Mouse (Mus musculus): ENCODE measurements at regions not wholly inside any gene's neighbourhood (a gene's known extent, or its start where the extent isn't known, plus 50 kb on each side); places are given as distances from the start of the nearest gene placed in this dataset.

GRCm38 (mm10) chr11:112979413-112979812 lies 197.4 kb downstream of the Sox9 start:
- no peak for DNase-seq (ENCODE audit: low read depth)

- no peak for DNase-seq (ENCODE audit: low read depth)
Observed at GRCm38 (mm10) chr11:112982165-112982801, 200.3 kb downstream of the Sox9 start.

- DNase-seq (ENCODE audit: low read depth), result no peak
Observed at GRCm38 (mm10) chr11:112982802-112983591, 201.0 kb downstream of the Sox9 start.

- DNase-seq (ENCODE audit: low read depth), result no peak
Observed at GRCm38 (mm10) chr11:112986029-112986573, 204.1 kb downstream of the Sox9 start.

- DNase-seq (ENCODE audit: low read depth), result no peak
Observed at GRCm38 (mm10) chr11:112987782-112988181, 205.8 kb downstream of the Sox9 start.

GRCm38 (mm10) chr11:112988900-112989299 lies 206.9 kb downstream of the Sox9 start:
- DNase-seq (ENCODE audit: low read depth), result no peak

GRCm38 (mm10) chr11:112989981-112990512 lies 208.0 kb downstream of the Sox9 start:
- no peak for DNase-seq (ENCODE audit: low read depth)

GRCm38 (mm10) chr11:112990751-112991150 lies 208.7 kb downstream of the Sox9 start:
- no peak for DNase-seq (ENCODE audit: low read depth)

- DNase-seq (ENCODE audit: low read depth), result no peak
Observed at GRCm38 (mm10) chr11:112991862-112992261, 209.8 kb downstream of the Sox9 start.

- no peak for DNase-seq (ENCODE audit: low read depth)
Observed at GRCm38 (mm10) chr11:112998777-112999583, 217.0 kb downstream of the Sox9 start.

- DNase-seq (ENCODE audit: low read depth), result no peak
Observed at GRCm38 (mm10) chr11:113001071-113001470, 219.0 kb downstream of the Sox9 start.

- DNase-seq (ENCODE audit: low read depth), result no peak
Observed at GRCm38 (mm10) chr11:113005895-113006294, 223.9 kb downstream of the Sox9 start.

- DNase-seq (ENCODE audit: low read depth), result peak; percentile 76
Observed at GRCm38 (mm10) chr11:113008521-113008920, 226.5 kb downstream of the Sox9 start.

- DNase-seq (ENCODE audit: low read depth), result no peak
Observed at GRCm38 (mm10) chr11:113009376-113009775, 227.4 kb downstream of the Sox9 start.

GRCm38 (mm10) chr11:113010906-113011305 lies 228.9 kb downstream of the Sox9 start:
- DNase-seq (ENCODE audit: low read depth), result peak; percentile 36

GRCm38 (mm10) chr11:113014186-113015010 lies 232.4 kb downstream of the Sox9 start:
- peak; percentile 35 for DNase-seq (ENCODE audit: low read depth)

GRCm38 (mm10) chr11:113015686-113016304 lies 233.8 kb downstream of the Sox9 start:
- DNase-seq (ENCODE audit: low read depth), result peak; percentile 47

- no peak for DNase-seq (ENCODE audit: low read depth)
Observed at GRCm38 (mm10) chr11:113016801-113017715, 235.0 kb downstream of the Sox9 start.

- DNase-seq (ENCODE audit: low read depth), result no peak
Observed at GRCm38 (mm10) chr11:113021533-113021932, 239.5 kb downstream of the Sox9 start.

- peak; percentile 89 for DNase-seq (ENCODE audit: low read depth)
Observed at GRCm38 (mm10) chr11:113026994-113027393, 245.0 kb downstream of the Sox9 start.
